Mouse (Mus musculus) heart, adult 2 months (tissue): ENCODE results near the gene Bcl9l. TPM values are rescaled to one million over a fixed set of nuclear protein-coding genes. Genes with fewer than 3 reads are reported as not detected.

Source experiments
- DNase-seq, 2 experiments: peaks; one replicate each; pipeline ENCODE4 v3.0.0; 2021
- H3K27ac ChIP-seq: fragments of 200-600 bp; 2 replicates; pipeline ENCODE4 v1.8.1; 2022
- H3K27me3 ChIP-seq: fragments of 200-500 bp; 2 replicates; pipeline ENCODE4 v1.6.1; 2012; ENCODE audit warnings: mild to moderate bottlenecking, low read length, inconsistent platforms, mixed read lengths; ENCODE audit not compliant: control insufficient read depth, insufficient read depth
- H3K36me3 ChIP-seq: fragments of 200-500 bp; 2 replicates; pipeline ENCODE4 v1.6.1; 2012; ENCODE audit warnings: low read length, inconsistent platforms; ENCODE audit not compliant: control insufficient read depth, insufficient read depth
- H3K4me1 ChIP-seq: fragments of 200-500 bp; 2 replicates; pipeline ENCODE4 v1.6.1; 2011; ENCODE audit warnings: low read length; ENCODE audit not compliant: control insufficient read depth, insufficient read depth
- H3K4me3 ChIP-seq: fragments of 200-600 bp; 2 replicates; pipeline ENCODE4 v1.8.1; 2022
- H3K79me2 ChIP-seq: fragments of 200-500 bp; replicated peaks from 2 replicates; pipeline ENCODE4 v1.6.1; 2012; ENCODE audit warnings: mild to moderate bottlenecking, inconsistent platforms, low read length, moderate library complexity, mixed read lengths; ENCODE audit not compliant: control insufficient read depth, insufficient read depth
- H3K9ac ChIP-seq: fragments of 200-500 bp; 2 replicates; pipeline ENCODE4 v1.6.1; 2012; ENCODE audit warnings: low read depth, mild to moderate bottlenecking, control low read depth, inconsistent platforms, low read length, mixed read lengths
- CTCF ChIP-seq: fragments of 200-600 bp; IDR thresholded peaks from 2 replicates; pipeline ENCODE4 v1.8.1; 2022; ENCODE audit warnings: antibody characterized with exemption, mild to moderate bottlenecking, moderate library complexity
- EP300 ChIP-seq: fragments of 200-500 bp; IDR thresholded peaks from 2 replicates; pipeline ENCODE4 v1.6.1; 2011; ENCODE audit warnings: low read depth, low read length, control low read depth; ENCODE audit not compliant: insufficient read depth
- POLR2A ChIP-seq: fragments of 200-500 bp; IDR thresholded peaks from 2 replicates; pipeline ENCODE4 v1.6.1; 2011; ENCODE audit warnings: mild to moderate bottlenecking, low read depth, low read length, control low read depth; ENCODE audit not compliant: insufficient read depth
- whole genome bisulfite sequencing: fragments of 180-500 bp; shearing (Covaris S2); methylation state at CpG from one replicate; pipeline ENCODE4 v1.1.7; 2018; 5-methylcytosine and 5-hydroxymethylcytosine counted together
- intact Hi-C: fragments of 180-260 bp; cut with DNase I; formaldehyde crosslinking; loops from one replicate; pipeline ENCODE4 v1.15.1; 2025
- polyA plus RNA-seq: library from polyadenylated mRNA; depleted of rRNA; stranded (reverse); fragments of >200 nt; gene quantifications from 2 replicates; pipeline ENCODE4 v1.2.3, GENCODE M21; 2012
- total RNA-seq, 2 experiments: library from RNA; stranded (reverse); gene quantifications; 2 replicates each; pipeline ENCODE4 v1.2.3; 2021

Gene Bcl9l
- total and polyA plus RNA-seq, 3 experiments, result 21.5 to 58.7 (median 44.5) TPM

- H3K27ac ChIP-seq, result peak overlapping the region; percentile 91
Measured at GRCm38 (mm10) chr9:44510872-44511601, 28.4 kb downstream of the Bcl9l start.

DNA sequence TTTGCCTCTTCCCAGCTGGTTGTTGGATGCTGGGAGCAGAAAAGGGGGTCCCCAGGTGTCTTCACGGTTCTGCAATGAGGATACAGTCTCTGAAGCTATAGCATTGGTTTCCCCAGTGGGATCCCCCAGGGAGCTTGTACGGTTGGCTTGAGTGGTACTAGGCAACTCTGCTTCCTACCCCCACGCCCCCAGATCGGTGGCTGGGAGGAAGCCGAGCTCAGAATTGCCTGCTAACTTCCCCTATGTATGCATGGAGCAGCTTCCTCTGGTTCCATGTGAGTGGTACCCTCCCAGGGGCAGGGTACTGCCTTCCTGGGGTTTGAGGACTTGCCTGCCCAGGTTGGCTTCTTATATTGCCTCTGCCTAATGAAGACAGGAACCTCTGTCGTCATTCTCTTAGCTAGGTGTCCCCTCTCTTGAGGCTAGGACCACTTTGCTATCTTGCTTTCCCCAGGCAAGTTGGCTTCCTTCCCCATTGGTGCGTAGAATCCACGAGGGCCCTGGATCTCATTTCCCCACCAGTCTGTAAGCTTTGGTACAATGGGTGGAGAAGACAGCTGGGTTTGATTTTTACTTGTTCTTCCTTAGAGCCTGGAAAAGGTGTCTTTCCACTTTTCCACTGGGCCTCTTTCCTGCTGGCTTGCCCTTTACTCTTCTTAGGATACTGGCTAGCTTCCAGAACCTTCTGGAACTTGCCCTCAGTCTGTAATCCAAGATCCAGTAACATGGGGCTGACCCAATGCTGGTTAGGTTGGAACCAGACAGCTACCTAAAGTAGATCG, 29.5 kb downstream of the Bcl9l start:
- Histone ChIP-seq H3K79me2 (no peaks in the 10 kb centered on the region), H3K9ac (no peak overlapping the region), H3K27me3 (no peaks in the 10 kb centered on the region), H3K36me3 (peaks cover 5% of the 10 kb centered on the region; the same call in 1 of the 2 replicates), H3K27ac (peak overlapping the region; percentile 91), H3K4me1 (peaks cover 28% of the 10 kb centered on the region), H3K4me3 (no peak overlapping the region)
- peak; percentile 51 to 52 for DNase-seq
- WGBS, result 27% methylated on average over 9 of the region's 9 CpGs
- TF ChIP-seq POLR2A (no peak), CTCF (no peak), EP300 (no peak)
- intact Hi-C loops, result loop anchor here (1.0 to 5.0 kb wide), 3 partner anchors 35 to 93 kb away; partner anchors contain the start of gene Ddx6

More at GRCm38 (mm10) chr9:44510872-44511601, 28.4 kb downstream of the Bcl9l start:
- intact Hi-C loops, result loop anchor here (1.0 to 5.0 kb wide), 3 partner anchors 34 to 94 kb away; partner anchors contain the start of gene Ddx6
- Histone ChIP-seq H3K79me2 (no peaks in the 10 kb centered on the region), H3K4me3 (peak overlapping the region; percentile 49; the same call in 1 of the 2 replicates), H3K36me3 (peaks cover 5% of the 10 kb centered on the region; the same call in 1 of the 2 replicates), H3K27me3 (no peaks in the 10 kb centered on the region), H3K9ac (peak overlapping the region; percentile 35), H3K4me1 (peaks cover 28% of the 10 kb centered on the region)
- DNase-seq, result peak; percentile 78 to 85
- peak; percentile 6; the same call in 1 of the 2 replicates for TF ChIP-seq EP300
- TF ChIP-seq POLR2A, result 0 out of 2 replicates have a peak, but pooled peaks have one; percentile 27
- TF ChIP-seq CTCF, result no peak
- WGBS, result 14% methylated on average over 5 of the region's 5 CpGs

DNA sequence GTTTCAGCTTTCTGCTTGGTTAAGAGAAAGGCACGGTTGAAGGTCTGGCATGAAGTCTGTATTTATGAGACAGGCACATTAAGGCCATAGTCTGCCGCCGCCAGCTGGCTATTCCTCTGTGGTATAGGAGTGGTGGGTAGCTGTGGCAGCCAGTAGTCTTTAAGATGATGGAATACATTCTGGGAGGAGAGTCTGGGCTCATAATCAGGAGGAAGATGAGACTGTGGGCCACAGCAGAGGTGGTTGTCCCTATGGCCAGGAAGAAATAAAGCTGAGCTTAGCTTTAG, 30.0 kb downstream of the Bcl9l start:
- H3K4me3 ChIP-seq, result no peak overlapping the region
- no peak overlapping the region for H3K9ac ChIP-seq
- no peak for TF ChIP-seq EP300
- no peak for TF ChIP-seq CTCF
- TF ChIP-seq POLR2A, result no peak
- H3K27ac ChIP-seq, result peak overlapping the region; percentile 91; the same call in 1 of the 2 replicates
- peaks cover 28% of the 10 kb centered on the region for H3K4me1 ChIP-seq
- H3K27me3 ChIP-seq, result no peaks in the 10 kb centered on the region
- WGBS, result 84% methylated on average over 3 of the region's 3 CpGs
- no peak for DNase-seq
- intact Hi-C loops, result loop anchor here (5.0 kb wide), 1 partner anchor 35 kb away; no protein-coding TSS in a partner anchor
- H3K79me2 ChIP-seq, result no peaks in the 10 kb centered on the region
- peaks cover 5% of the 10 kb centered on the region; the same call in 1 of the 2 replicates for H3K36me3 ChIP-seq

DNA sequence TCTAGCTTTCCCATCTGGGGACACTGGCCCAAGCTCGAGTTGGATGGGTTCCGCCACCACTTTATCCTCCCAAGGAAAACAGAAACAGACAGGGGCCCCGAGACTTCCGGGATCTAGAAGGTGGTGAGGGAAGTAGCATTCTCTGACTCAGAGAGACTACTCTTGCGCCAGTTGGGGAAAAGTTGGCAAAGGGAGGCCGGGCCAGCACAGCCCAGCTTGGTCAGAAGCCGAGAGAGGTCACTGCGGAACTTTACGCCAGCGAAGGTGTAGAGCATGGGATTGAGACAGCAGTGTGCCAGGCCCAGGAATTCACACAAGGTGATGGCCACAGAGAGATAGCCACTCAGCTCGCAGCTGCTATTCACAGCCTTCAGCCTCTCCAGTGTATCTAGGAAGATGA, 30.5 kb downstream of the Bcl9l start:
- H3K36me3 ChIP-seq, result peaks cover 5% of the 10 kb centered on the region; the same call in 1 of the 2 replicates
- H3K27ac ChIP-seq, result peak overlapping the region; percentile 91; the same call in 1 of the 2 replicates
- WGBS, result 72% methylated on average over 11 of the region's 11 CpGs
- TF ChIP-seq POLR2A (no peak), EP300 (no peak), CTCF (no peak)
- no peak overlapping the region for H3K4me3 ChIP-seq
- peaks cover 32% of the 10 kb centered on the region for H3K4me1 ChIP-seq
- H3K79me2 ChIP-seq, result no peaks in the 10 kb centered on the region
- no peak overlapping the region for H3K9ac ChIP-seq
- peak; percentile 33 to 57 for DNase-seq
- H3K27me3 ChIP-seq, result no peaks in the 10 kb centered on the region
- intact Hi-C loops, result loop anchor here (5.0 kb wide), 1 partner anchor 36 kb away; no protein-coding TSS in a partner anchor

DNA sequence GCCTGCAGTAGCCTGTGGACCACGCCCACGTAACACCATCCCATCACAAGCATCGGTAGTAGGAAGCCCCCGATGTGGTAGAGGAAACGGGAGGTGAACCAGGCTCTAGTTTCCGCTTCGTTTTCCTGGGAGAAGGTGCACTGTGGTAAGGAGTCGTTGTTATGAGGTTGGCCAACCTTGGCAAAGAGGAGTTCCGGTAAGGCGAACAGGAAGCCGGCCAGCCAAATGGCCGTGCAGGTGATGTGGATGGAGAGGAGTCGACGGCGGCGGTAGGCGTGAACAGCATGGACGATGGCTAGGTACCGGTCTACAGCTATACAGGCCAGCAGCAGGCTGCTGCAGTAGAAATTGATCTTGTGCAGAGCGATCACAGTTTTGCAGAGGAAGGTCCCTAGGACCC, 31.0 kb downstream of the Bcl9l start:
- TF ChIP-seq CTCF, result no peak
- TF ChIP-seq POLR2A, result no peak
- TF ChIP-seq EP300, result no peak
- Histone ChIP-seq H3K9ac (no peak overlapping the region), H3K4me3 (no peak overlapping the region), H3K36me3 (peaks cover 5% of the 10 kb centered on the region; the same call in 1 of the 2 replicates), H3K27me3 (no peaks in the 10 kb centered on the region), H3K27ac (no peak overlapping the region), H3K79me2 (no peaks in the 10 kb centered on the region), H3K4me1 (peaks cover 34% of the 10 kb centered on the region)
- intact Hi-C loops, result loop anchor here (5.0 kb wide), 1 partner anchor 36 kb away; no protein-coding TSS in a partner anchor
- no peak for DNase-seq
- WGBS, result 80% methylated on average over 20 of the region's 20 CpGs

DNA sequence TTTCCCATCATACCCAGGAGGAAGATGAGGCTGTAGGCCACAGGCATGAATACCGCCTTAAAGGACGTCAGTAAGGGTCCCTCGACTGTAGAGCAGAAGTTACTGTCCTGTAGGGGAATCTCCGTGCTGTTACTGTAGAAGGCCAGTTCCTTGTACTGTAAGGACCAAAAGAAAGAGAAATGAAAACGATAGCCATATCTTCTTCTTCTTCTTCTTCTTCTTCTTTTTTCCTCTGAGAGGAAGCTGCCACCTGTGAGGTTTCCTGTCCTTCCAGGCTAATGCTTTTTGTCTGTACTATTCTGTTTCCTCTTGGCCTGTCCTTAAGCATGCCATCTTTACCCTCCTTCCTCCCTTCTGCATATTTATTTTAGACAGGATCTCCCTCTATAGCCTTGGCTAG, 31.5 kb downstream of the Bcl9l start:
- no peak for DNase-seq
- no peak for TF ChIP-seq CTCF
- TF ChIP-seq POLR2A, result no peak
- TF ChIP-seq EP300, result no peak
- H3K4me1 ChIP-seq, result peaks cover 36% of the 10 kb centered on the region
- no peaks in the 10 kb centered on the region for H3K27me3 ChIP-seq
- WGBS, result 92% methylated on average over 5 of the region's 5 CpGs
- no peaks in the 10 kb centered on the region for H3K79me2 ChIP-seq
- no peak overlapping the region for H3K4me3 ChIP-seq
- peaks cover 5% of the 10 kb centered on the region; the same call in 1 of the 2 replicates for H3K36me3 ChIP-seq
- intact Hi-C loops, result loop anchor here (5.0 kb wide), 1 partner anchor 37 kb away; no protein-coding TSS in a partner anchor
- no peak overlapping the region for H3K9ac ChIP-seq
- no peak overlapping the region for H3K27ac ChIP-seq
